Mouse (Mus musculus) heart, adult 11 months (tissue): ENCODE measurements around the gene Impdh1.
A peak's percentile ranks its signal among the peaks of the same experiment; 100 is the strongest.
"Not testable (repeated sequence)": the region's sequence is repeated elsewhere in the genome, so short reads cannot be mapped to it uniquely, and the experiment has no call there.

Source experiments
- DNase-seq: peaks from one replicate; pipeline ENCODE4 v3.0.0; 2022

Gene Impdh1

GRCm38 (mm10) chr6:29215881-29216501 lies at the start of gene Impdh1:
TSS of gene Impdh1 (minus strand) at chr6:29216364.
- DNase-seq: peak; percentile 99

GRCm38 (mm10) chr6:29264456-29264781 lies 48.3 kb upstream of the Impdh1 start:
- no peak for DNase-seq

- DNase-seq: peak; percentile 97
Observed at GRCm38 (mm10) chr6:29263650-29264455, 47.7 kb upstream of the Impdh1 start.

- DNase-seq: peak; percentile 70
Observed at GRCm38 (mm10) chr6:29261831-29262230, 45.7 kb upstream of the Impdh1 start.

GRCm38 (mm10) chr6:29259418-29259817 lies 43.3 kb upstream of the Impdh1 start:
- peak; percentile 63 for DNase-seq

- no peak for DNase-seq
Observed at GRCm38 (mm10) chr6:29247072-29247471, 30.9 kb upstream of the Impdh1 start.

GRCm38 (mm10) chr6:29246585-29246984 lies 30.4 kb upstream of the Impdh1 start:
- no peak for DNase-seq

- DNase-seq: no peak
Observed at GRCm38 (mm10) chr6:29246183-29246582, 30.0 kb upstream of the Impdh1 start.

GRCm38 (mm10) chr6:29245272-29246120 lies 29.3 kb upstream of the Impdh1 start:
- peak; percentile 87 for DNase-seq

GRCm38 (mm10) chr6:29242265-29242664 lies 26.1 kb upstream of the Impdh1 start:
- DNase-seq: no peak

GRCm38 (mm10) chr6:29241697-29242096 lies 25.5 kb upstream of the Impdh1 start:
- no peak for DNase-seq

GRCm38 (mm10) chr6:29240806-29241205 lies 24.6 kb upstream of the Impdh1 start:
- DNase-seq: peak; percentile 93

GRCm38 (mm10) chr6:29234272-29234671 lies 18.1 kb upstream of the Impdh1 start:
- no peak for DNase-seq

GRCm38 (mm10) chr6:29233710-29234109 lies 17.5 kb upstream of the Impdh1 start:
- no peak for DNase-seq

GRCm38 (mm10) chr6:29232321-29232720 lies 16.2 kb upstream of the Impdh1 start:
- DNase-seq: no peak

- no peak for DNase-seq
Observed at GRCm38 (mm10) chr6:29231799-29232198, 15.6 kb upstream of the Impdh1 start.

- DNase-seq: peak; percentile 78
Observed at GRCm38 (mm10) chr6:29230386-29230785, 14.2 kb upstream of the Impdh1 start.

GRCm38 (mm10) chr6:29229265-29229913 lies 13.2 kb upstream of the Impdh1 start:
- DNase-seq: peak; percentile 79

- DNase-seq: not testable (repeated sequence)
Observed at GRCm38 (mm10) chr6:29217717-29218116, 1.6 kb upstream of the Impdh1 start.

GRCm38 (mm10) chr6:29215181-29215580 lies 983 bp downstream of the Impdh1 start:
- DNase-seq: no peak

GRCm38 (mm10) chr6:29214776-29215175 lies 1.4 kb downstream of the Impdh1 start:
- no peak for DNase-seq

GRCm38 (mm10) chr6:29214245-29214644 lies 1.9 kb downstream of the Impdh1 start:
- DNase-seq: peak; percentile 99

- DNase-seq: no peak
Observed at GRCm38 (mm10) chr6:29213436-29213835, 2.7 kb downstream of the Impdh1 start.
